Mouse (Mus musculus): ENCODE measurements around the gene Phldb2.

DNA sequence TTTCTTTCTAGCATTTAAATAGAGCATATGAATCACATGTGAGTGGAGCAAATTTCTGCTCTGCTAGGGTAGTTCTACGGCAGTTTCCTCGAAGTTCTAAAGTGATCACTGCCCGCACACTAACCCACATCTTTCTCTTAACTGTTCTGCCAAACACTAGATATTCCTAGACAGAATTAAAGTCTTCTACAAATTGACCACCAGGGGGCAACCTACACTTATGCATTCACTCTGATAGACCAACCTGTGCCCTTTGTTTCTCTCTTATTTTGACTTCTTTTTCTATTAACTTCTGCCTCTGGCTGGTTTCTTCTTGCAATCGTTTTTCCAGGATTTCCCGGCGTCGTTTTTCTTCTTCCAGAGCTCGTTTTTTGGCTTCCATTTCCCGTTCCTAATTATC, 196.5 kb downstream of the Phldb2 start:
- TF ChIP-seq MYOG (IDR thresholded peaks at IDR 0.05; ENCODE audit: control insufficient read depth in 1 of 3, insufficient read depth in 1 of 3, insufficient read length in 2 of 3, low read depth in 2 of 3) (no peak), USF1 (IDR thresholded peaks at IDR 0.05; ENCODE audit: low read depth) (no peak), POLR2AphosphoS2 (IDR thresholded peaks at IDR 0.05; ENCODE audit: insufficient read length, low read depth) (no peak), MAX (IDR thresholded peaks at IDR 0.05; ENCODE audit: low read depth) (no peak), TCF12 (IDR thresholded peaks at IDR 0.05; ENCODE audit: insufficient read depth, poor library complexity, severe bottlenecking) (no peak), E2F4 (IDR thresholded peaks at IDR 0.05; ENCODE audit: insufficient read depth) (no peak), POLR2A (IDR thresholded peaks at IDR 0.05; ENCODE audit: insufficient read length, low read depth) (no peak), MYOD1 (IDR thresholded peaks at IDR 0.05; ENCODE audit: control insufficient read depth in 1 of 3, insufficient read length in 2 of 3, low read depth in 2 of 3) (no peak), REST (IDR thresholded peaks at IDR 0.05; ENCODE audit: insufficient read depth, insufficient read length) (no peak), TCF3 (IDR thresholded peaks at IDR 0.05; ENCODE audit: insufficient read length, low read depth) (no peak)
